Mouse (Mus musculus) G1E-ER4 (cell line): ENCODE data around the gene Ackr2. TPM values are rescaled to one million over a fixed set of nuclear protein-coding genes. Genes with fewer than 3 reads are reported as not detected.

Experiments used
- GATA1 ChIP-seq: IDR thresholded peaks from one replicate; pipeline ENCODE4 v1.8.0; 2012; ENCODE audit warnings: low read length, inconsistent platforms
- polyA plus RNA-seq: library from polyadenylated mRNA; stranded (reverse); fragments of >175 nt; gene quantifications from 2 replicates; pipeline ENCODE4 v1.2.3, GENCODE M21; 2012

The Ackr2 gene
- polyA plus RNA-seq, 1 experiment = not detected

DNA sequence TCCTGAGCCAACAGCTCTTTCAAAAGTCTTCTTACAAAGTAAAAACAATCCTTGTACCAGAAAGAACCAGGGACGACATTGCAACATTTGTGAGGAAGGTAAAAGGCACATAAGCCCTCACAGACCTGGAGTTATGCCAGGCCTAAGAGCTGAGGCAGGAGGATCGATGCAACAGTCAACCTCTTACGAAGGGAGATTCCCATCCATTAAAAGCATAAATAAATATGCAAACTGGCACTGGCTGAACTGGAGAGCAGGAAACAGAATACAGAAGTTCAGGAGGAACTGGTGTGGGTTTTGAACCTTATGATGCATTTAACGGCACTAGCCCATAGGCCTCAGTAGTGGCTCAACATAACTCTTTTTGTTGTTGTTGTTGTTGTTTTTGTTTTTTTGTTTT, 6.2 kb downstream of the Ackr2 start:
- TF ChIP-seq GATA1 = no peak

DNA sequence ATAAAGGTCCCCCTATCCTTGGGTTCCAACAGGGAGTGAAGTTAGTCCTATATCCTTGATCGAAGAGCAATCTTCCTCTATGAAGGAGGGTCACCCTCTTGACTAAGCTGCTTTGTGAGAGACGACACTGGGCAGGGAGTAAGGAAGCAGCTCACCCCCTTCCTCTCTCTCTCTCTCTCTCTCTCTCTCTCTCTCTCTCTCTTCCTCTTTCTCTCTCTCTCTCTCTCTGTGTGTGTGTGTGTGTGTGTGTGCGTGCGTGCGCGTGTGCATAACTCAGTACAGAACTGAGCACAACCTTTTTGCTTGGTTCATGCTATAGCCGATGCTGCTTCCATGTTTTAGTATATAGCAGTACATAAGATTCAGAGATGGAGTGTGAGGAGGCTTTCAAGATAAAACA, 6.8 kb downstream of the Ackr2 start:
- TF ChIP-seq GATA1 = no peak

DNA sequence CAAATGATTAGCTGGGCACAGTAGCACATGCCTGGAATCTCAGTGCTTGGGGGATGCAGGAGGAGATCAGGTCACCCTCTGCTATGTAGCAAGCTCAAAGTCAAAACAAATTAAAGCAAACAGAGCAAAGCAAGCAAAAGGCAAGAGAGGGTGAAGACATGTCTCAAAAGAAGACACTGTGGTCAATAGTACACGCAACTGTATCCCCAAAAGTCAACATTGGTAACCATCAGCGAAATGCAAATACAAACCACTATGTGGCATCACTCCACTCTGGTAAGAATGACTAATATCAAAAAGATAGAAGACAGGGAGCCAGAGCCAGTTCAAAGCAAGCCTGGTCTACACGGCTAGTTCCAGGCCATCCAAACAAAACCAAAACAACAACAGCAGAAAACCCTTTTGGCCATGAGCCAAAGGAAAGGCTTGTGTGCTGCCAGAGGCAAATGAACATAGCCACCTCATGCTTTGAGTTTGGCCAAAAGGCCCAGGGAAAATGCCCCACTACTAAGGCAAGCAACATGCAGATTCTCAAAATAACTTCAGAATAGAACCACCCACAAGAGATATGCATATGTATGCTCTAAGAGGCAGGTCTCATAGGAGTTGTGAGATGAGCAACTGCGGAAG, 7.5 kb downstream of the Ackr2 start:
- no peak for TF ChIP-seq GATA1

DNA sequence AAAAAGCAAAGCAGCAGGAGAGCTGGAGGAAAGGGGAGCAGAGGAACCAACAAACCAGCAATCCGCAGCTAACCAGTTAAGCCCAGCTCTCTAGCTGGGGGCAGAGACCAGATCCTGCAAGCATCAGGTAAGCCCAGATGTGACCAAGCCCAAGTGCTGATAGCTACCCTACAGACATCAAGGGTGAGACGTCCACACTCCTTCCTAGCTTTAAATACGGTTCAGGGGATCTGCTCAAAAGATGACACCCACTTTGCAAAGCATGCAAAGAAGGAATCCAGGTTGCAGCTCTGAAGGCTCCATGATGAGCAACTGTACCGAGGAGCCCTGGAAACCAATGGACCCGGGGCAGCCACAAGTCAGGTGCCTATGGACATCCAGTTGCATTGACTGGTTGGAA, 8.3 kb downstream of the Ackr2 start:
- no peak for TF ChIP-seq GATA1

DNA sequence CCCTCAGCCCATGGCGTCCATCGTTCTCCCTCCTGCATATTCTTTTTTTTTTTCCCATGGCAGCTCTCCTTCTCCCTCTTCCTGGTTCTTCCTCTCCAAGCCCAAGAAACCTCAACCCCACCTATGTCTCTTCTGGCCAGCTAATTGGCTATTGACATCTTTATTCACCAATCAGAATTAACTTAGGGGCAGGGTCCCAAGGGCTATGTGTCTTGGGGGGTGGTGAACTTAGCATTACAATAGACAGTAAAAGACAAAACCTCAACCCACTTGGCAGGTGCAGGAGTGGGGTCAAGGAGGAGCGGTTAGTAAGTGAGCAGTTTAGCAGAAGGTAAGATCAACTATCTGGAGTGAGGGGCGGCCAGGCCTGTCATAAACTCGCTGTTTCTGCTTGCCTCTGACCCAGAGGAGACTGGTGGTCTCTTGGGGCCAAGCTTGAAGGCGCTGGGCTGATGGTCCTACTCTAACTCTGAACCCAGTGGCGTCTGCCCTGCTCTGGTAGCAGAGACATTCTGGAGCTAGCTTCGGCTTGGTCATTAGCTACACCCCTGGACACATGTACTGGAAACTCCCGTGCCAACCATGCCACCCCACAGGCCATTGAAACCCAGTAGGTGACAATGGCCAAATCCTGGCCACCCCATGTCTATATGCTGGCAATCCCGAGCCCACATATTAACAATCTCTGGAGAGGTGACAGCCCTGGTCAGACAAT, 9.4 kb downstream of the Ackr2 start:
- no peak for TF ChIP-seq GATA1

DNA sequence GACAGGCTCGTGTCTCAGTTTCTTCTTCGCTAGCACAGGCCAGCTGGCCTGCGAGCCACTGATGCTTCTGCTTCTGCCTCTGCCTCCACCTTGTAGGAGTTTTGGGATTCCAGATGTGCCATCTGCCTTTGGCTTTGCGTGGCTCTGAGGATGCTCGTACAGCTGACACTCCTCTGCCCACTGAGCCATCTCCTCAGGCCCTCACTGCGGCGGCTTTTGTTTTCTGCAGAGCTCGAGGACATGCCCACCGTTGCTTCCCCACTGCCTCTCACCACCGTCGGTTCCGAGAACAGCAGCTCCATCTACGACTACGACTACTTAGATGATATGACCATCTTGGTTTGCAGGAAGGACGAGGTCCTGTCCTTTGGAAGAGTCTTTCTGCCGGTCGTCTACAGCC, 10.2 kb downstream of the Ackr2 start:
- no peak for TF ChIP-seq GATA1

DNA sequence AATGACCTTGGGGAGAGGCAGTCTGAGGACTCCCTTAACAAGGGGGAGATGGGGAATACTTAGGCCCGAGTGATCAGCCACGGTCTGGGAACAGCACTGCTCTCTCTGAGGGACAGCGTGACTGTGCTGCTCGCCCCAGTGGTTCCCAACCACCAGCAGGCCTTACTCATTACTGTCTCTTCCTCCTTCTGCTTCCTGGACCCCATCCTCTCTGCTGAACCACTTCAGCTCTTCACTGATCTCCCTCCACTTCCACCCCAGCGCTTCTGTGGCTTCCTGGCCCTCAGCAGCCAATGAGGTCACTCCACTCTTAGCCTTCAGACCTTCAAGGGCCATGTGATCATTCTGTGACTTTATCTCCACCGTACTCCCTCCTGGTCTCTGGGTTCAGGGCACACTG, 11.5 kb downstream of the Ackr2 start:
- TF ChIP-seq GATA1 = no peak

DNA sequence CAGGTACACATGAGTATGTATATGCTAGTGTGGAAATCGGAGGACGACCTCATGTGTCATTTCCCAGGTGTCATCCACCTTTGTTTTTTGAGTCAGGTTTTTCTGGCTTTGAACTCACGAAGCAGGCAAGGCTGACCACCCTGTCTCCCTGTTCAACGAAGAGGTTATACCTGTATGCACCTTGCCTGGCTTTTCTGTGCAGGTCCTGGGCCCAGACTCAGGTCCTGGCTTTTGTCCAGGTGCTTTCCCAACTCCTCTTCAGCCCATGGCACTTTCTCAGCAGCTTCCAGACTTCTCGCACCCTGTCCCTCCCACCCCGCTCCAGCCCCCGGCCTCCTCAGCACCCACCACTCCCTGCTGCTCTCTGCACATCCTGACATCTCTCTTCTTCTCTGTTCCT, 13.0 kb downstream of the Ackr2 start:
- no peak for TF ChIP-seq GATA1

DNA sequence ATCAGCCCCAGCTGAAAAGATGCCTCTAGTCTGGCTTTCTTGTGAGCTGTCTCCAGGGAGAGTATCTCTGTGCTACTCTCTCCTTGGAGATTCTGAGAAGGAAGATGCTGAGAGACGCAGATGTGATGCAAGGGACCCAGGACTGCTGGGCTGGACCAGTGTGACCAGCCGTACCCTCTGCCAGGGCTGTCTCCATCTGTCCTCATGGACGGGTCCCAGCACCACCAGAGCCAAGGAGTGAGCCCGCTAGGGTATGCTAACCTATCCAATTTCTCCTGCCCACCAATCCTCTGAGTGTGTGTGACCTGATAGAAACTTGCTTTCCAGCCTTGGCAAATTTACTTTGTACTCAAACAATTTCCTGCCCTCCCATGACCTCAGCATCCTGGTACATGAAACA, 14.6 kb downstream of the Ackr2 start:
- TF ChIP-seq GATA1 = no peak

DNA sequence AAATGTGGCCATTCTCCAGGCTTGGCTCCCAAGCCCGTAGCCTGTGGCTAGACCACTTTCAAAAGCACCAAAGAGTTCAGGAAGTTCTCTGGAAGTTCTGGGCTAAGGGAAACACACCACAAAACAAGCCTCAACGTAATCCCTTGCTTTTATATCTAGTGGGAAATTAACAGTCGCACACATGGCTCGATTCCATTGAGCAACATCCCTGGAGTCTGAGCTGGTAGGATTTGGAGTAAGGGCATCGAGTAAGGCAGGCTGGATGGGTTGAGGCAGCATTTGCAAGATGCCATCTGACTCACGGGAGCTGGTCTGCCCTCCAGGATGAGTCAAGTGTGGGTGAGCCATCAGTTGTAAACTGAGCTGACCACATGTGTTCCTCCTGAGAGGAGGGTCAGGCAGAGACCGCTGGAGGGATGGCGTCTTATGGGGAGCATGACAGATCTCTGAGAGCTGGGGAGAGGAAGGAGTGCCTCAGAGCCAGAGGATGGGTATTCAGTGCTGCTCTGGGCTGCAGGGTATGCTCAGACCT, 16.1 kb downstream of the Ackr2 start:
- TF ChIP-seq GATA1 = no peak

DNA sequence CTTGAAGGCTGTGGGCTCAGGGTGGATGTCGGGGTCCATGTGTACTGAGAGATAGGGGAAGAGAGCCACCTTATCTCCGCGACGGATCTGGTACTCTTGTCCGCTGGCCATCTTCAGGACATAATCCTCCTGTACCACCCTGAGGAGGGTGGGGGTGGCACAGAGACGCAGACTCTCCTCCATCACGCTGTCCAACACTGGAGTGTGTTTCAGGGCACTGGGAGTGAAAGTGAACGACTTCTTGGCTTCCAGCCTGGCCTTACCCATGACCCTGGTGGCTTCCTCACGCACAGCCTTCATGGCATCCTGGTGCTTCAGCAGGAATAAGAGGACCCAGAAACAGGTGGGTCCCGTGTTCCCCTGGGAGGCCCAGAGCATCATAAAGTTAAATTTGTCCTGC, 16.9 kb downstream of the Ackr2 start:
- TF ChIP-seq GATA1 = no peak

DNA sequence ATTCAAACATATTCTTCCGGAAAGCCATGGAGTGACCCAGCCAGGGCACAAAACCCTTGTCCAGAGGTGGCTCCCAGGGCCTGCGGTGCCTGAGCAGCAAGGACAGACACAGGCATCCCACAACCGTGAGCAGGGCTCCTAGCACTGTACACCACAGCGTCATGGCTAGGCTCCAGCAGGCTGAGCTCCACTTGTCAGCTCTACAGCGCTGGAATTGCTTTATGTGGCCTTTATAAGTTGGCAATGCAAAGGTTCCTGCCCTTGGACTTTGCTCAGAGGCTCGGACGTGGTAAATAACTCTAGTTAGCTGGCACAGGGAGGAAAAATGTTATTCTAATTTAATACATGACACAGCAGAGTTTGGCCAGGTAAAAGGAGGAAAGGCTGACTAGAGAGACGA, 17.9 kb downstream of the Ackr2 start, which contains the start of gene Cyp8b1:
Cyp8b1 (minus strand) TSS at position 204 of the 400 bp plus-strand sequence.
- no peak for TF ChIP-seq GATA1

DNA sequence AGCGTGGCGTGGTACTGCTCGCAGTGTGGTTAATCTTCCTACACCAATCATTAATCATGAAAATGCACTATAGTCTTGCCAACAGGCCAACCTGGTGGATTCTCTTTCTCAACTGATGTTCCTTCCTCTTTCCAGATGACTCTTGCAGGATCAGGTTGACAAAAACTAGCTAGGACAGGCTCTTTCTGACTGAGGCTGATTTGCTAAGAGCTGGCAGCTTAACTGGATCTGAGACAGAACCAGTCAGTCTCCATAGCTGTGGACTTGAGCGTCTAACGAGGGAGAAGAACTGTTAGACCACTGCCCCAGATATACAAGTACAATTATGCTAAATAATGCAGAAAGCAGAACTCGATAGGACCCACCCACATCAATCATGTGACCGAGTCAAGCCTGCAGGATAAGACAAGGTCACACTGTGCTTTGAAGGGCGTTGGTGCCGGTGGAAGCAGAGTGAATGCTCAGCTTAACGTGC, 20.9 kb downstream of the Ackr2 start:
- no peak for TF ChIP-seq GATA1

DNA sequence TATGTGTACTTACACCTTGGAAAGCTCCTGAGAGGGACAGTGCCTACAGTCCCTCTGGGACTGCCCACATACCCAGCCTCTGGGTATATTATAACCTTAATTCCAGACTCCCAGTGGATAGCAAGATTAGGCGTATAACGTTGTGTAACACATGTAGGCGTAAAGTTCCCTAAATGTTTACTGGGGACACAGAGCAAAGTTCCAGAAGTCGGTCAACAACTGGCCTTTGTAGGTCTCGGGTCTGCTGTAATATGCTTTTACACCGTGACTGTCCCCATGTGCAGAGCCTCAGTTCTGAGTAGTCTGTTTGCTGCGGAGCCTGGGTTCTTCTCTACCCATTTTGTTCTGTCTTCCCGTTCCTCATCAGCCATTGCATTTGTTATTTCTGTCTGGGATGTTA, 25.3 kb downstream of the Ackr2 start:
- no peak for TF ChIP-seq GATA1

DNA sequence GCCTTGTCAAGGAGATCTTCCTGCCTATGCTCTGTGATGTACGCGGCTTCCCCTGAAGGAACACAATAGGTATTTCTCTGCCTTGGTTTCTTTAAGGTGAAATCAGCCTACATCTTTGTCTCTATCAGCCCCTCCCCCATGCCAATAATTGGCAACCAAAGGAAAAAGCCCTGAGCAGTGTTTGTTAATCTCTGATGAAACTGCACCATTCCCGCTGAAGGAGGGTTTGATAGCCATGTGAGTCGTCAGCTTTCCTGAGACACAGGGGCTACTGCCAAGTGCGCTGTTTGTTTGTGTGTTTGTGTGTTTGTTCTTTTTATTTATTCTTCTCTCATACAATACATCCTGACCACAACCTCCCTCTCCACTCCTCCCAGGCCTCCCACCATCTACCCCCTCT, 25.8 kb downstream of the Ackr2 start:
- TF ChIP-seq GATA1 = no peak

DNA sequence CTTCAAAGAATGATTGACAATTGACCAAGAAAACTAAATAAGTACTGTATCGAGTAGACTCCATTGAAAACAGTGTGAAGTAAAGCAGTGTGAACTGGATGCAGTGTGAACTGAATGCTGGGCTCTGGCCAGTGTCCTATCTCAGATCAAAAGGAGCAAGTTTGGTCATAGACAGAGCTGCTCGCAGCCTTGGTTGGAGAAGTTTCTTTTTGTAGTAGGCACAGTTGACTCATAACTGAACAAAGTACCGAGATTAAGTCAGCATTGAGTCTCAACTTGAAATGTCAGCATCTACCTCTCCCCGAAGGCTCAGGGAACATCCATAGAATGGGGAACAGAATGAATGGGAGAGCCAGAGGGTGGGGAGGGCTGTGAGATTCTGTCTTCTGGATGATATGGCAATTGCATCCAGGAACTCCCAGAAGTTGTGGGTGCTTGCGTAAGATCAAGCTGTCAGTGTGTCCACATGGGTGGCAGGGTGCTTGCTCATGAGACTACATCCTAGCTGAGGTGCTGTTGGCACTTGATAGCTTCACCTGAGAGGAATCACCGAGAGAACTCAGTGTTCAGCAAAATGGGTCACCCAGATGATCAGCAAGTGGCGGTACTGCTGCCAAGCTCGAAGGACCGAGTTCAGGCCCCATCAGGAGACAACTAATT, 26.9 kb downstream of the Ackr2 start:
- no peak for TF ChIP-seq GATA1

DNA sequence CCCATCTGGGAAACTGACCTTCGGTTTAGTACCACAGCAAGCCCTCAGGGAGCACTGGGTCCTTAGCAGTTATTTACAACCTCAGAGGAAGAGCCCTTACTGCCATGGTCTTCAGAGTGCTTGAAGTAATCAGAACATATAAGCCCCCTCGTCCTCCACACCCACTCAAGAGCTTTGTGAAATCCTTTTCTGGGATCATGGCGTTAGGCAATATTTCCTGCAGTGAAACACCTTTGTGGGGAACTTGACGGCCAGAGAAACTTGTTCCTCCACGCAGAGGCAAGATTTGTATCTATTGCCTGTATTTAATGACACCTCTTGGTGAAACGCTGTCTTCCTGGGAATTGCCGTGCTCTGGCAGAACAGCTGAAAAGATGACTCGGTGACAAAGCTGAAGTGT, 27.8 kb downstream of the Ackr2 start:
- TF ChIP-seq GATA1 = no peak
